Mouse (Mus musculus): ENCODE data around the gene Unc5cl.
A peak's percentile ranks its signal among the peaks of the same experiment; 100 is the strongest.

Unc5cl gene

DNA sequence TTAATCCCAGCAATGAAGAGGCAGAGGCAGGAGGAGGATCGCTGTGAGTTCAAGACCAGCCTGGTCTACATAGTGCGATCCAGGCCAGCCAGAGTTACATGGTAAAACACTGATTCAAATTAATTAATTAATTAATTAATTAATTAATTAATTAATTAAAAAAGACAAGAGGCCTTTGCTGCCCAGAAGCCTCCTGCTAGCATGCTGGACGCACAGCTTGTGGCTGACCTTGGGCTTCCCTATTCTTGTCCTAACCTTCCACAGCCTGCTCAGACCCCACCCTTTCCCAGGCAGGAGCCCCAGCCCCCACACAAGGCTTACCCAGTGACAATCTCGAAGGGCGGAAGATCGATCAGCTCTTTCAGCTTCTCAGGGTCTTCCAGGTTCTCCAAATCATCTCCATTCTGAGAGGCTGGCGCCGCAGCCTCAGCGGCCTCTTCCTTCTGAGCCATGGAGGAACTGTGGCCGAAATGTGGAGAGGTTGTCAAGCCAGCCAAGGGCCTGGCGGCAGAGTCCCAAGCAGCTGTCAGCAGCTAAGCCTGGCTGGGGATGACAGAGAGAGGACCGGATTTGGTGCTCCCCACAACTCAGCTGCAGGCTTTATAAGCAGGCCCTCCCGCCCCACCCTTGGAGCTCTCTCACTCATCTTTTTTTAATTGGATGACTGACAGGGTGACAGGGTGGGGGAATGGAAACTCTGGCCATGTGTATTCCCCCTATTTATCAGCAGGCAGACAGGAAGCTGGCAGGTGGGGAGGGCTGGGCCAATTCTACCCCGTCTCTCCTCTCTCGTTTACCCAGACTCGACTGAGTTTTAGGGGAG lies 22.3 kb upstream of the Unc5cl start, which contains the start of gene Apobec2:
Gene Apobec2, minus strand, starts transcription at position 773 of the 823 bp plus-strand sequence.
- no peak for DNase-seq

DNA sequence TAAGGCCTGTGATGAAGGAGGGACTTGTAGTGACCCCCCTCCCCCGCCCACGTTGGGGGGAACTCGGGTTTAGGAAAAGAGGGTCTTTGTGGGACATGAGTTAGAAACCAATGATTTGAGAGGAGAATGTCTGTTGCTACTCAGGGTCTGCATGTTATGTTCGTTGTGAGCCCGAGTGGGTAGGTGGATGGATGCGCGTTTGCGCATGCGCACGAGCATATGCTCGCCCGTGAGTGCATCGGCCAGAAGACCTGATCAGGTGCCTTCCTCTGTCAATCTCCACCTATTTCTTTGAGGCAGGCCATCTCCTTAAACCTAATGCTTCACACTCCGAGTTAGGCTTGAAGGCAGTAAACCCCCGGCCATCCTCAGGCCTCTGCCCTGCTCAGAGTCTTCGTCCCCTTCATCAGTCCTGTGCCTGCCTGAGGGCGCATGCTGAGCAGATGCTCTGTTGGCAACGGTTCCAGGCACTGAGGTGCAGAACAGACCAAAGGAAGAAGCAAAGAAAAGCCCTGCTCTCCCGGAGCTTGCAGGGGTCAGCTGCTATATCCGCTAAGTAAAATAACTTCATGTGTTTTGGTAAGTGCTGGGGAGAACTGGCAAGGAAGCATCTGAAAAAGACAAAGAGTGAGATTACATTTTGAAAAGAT lies 21.6 kb upstream of the Unc5cl start:
- no peak for DNase-seq

DNA sequence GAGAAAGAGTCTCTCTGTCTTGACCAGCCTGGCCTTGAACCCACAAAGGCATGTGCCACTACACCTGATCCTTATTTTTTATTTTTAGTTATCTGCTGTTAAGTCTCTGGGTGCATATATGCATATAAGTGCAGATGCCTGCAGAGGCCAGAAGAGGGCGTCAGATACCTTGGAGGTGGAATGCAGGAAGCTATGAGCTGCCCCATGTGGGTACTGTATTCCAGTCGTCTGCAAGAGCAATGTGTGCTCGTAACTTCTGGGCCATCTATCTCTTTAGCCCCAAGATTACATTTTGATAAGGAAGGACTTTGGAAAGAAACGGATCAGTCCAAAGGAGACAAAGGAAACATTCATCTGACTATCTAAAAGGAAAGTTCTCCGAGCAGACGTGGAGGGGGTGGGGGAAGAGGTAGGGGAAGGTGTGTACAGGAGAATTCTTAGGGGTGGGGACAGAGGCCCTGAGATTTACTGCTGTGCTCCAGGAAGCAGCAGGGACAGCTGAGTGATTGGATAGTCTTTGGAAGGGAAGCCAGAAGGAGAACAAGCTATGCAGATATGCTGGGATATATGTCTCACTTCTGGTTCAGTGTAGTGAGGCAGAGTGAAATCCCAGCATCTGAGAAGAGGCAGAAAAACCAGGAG lies 20.9 kb upstream of the Unc5cl start:
- DNase-seq = no peak

DNA sequence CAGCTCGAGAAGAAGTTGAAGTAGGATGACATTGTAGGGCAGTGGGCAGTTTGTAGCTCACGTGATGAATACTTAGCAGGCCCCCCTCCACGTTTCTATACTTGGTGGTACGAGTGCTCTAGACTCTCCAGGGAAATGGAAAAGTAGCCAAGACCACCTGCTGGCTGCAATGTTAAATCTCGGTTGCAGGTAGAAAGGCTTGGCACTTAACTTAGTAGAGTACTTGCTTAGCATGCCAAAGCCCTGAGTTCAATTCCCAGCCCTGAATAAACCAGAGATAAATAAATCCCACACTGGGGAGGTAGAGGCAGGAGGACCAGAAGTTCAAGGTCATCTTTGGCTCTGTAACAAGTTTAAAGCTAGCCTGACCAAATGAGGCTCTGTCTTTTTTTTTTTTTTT lies 20.2 kb upstream of the Unc5cl start:
- no peak for DNase-seq

DNA sequence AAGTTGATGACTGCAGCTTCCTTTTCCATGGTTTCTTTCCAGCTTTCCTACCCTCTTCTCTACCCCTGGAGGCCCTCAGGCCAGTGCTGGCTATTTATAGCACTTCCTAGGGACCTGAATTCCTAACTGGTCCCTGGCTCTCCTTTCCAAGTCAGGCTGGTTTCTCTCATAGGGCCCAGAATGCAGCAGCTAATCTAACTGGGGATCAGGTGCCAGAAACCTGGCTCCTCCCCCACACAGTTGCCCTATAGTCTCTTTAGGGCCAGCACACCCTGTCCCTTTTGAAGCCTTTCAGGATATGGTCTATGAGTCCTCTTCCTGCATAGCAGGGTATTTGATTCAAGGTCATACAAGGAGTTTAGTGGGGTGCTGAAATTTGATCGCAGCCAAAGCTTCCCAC lies 18.2 kb upstream of the Unc5cl start:
- DNase-seq = peak; percentile 36

DNA sequence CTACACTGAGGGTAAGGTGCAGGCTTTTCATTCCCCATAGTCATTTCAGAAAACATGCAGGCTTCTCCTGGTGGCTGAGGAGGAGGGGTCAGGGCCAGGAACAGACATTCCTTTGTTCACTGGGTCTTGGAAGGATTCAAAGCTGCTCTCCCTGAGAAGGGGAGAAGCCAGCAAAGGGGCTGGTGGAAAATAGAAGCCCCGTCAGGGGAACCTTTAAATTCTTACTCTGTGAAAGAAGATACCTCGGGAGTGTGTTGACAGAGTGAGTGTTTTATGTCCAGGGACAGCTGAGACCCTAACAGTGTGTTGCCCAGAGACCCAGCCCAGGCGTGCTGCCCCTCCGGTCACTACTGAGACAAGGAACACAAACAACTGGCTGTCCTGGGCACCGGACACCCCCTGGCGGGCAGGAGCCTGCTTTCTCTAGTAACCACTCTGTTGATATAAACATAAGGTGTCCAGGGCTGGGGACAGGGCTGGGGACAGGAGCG lies 17.2 kb upstream of the Unc5cl start:
- no peak for DNase-seq

DNA sequence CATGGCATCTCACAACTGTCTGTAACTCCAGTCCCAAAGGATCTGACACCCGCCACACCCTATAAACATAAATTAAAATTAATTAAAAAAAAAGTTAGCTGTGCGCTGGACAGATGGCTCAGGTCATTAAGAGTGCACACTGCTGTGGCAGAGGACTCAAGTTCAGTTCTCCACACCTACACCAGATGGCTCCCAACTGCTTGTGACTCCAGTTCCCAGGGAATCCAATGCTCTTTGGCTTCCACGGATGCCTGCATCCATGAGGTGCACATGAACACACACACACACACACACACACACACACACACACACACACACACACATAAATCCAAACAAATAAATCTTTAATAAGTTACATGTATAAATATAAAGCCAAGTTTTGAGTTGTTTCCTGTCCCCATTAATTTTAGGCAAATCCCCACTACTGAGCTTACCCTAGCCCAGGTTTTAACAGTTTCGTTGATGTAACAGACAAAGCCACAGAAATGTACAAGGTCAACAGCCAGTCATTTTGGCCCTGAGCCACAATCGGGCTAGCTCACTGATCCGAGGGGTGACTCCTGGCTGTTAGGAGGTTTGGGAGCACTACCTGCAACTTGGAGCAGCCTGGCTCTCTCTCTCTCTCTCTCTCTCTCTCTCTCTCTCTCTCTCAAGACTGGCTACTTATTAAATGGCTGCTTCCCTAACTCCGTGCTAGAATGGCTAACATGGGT lies 11.8 kb upstream of the Unc5cl start:
- peak; percentile 82 for DNase-seq

DNA sequence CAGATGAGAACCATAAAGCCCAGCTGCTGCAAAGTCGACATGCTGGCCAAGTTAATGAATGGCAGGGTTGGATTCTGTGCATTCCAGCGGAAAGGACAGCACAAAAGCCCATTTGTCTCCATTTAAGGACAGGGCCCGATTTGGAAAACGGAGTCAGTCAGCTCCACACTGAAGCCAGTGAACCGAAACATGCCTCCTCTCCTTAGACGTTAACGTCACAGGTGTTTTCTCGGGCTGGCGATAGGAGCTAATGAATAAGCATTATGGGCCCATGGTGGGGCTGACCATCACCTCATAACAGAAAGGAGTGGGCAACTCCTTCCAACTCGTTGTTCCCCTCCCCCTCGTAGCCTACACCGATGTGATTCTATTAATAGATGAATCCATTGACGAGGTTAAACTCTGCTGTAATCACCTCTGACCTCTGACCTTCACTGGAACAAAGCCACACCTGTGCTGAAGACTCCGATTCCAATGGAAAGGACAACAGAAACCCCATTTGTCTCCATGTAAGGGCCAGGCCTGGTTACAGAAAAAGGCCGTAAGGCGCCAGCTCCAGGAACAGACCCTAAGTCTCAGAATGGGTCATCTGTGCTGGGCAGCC lies 11.1 kb upstream of the Unc5cl start:
- DNase-seq = peak; percentile 76

DNA sequence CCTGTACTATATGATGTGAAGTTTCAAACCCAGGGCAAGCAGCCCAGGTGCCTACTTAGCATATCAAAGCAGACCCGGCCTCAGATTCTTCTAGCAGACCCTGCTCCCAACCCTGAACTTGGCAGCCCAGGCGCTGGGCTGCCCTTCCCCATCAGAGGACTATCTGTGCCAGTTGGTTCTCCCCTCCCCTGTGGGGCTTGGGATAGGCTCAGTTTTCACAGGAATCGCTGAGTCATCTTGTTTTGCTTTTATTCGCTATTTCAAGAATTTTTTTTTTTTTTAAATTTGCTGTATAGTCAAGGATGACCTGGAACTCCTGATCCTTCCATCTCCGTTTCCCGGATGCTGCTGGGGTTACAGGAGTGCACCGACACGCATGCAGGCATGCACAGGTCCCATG lies 7.0 kb upstream of the Unc5cl start:
- no peak for DNase-seq

DNA sequence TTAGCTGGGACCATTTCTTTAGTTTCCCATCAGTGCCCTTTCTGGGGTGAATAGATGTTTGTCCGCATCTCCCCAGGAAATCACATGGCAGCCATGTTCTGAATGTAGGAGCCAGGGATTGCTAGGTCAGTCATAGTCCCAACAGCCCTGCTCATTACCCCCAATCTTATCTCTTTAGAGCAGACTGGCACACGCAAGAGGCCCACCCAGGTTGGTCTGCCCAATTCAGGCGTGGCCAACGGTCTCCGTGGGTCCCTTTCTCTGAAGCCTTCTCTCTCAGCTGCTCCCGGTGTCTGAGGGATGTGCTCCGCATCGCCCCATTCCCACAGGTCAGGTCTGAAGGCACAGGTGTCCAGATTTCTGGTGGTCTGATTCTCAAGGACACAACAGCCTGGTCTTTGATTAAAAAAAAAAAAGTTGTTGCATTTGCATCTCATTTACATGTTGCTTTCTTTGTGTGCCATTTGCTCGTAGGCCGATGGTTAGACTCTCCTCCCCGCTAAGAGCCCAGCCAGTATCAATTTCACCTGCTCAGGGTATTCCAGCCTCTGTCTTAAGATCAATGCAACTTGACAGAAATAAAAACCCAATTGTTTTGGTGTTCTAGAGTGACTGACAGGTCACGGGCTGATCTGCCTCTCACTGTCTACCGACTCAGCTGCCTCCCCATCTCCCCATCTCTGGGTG lies 3.9 kb upstream of the Unc5cl start:
- DNase-seq = no peak

DNA sequence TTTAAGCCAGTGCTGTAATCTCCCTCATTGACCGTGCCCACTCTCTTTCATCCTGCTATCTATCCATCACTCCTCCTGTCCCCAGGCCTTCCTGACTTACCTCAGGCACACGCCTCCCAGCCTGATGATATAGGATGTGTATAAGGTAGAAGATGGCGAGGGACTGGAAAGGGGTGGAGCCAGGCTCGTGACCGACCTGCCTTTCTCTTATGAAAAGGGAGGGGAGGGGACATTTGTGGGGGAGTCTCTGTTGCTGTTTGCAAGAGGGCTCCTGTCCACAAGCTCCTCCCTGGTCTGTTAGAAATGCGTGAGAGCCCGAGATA lies 3.4 kb upstream of the Unc5cl start, which contains the start of gene Tspo2:
Gene Tspo2, minus strand, starts transcription at position 170 of the 323 bp plus-strand sequence.
- DNase-seq = no peak

DNA sequence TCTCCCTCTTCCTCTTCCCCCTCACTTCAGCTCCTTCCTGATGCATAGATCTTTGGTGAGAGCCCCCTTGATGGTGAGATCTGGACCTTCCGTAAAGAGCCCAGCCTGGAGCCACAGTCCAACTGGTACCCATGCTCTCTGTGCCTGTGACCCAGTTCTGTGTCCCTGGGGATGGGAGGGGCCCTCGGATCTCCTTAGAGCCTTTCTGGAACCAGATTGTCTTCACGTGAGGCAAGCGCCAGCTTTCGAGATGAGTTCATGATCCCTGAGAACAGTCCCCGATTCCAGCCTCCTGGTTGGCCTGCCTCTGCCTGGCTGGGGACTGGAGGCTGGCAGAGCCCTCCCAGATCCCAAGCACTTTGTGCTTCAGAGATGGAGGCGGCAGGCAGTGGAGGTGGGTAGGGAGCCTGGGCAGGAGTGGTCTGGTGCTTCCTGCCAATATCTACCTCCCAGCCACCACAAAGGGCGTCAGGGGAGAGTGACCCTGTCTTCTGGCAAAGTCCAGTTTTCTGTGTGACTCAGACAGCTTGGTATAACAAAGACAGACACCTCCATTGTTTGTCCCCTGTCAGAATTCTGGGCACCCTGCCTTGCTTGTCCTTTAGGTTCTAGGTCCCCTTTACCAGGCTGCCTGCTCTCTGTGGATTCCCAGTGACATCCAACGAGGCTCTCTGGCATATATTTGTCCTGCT lies 2.8 kb upstream of the Unc5cl start:
- DNase-seq = no peak

DNA sequence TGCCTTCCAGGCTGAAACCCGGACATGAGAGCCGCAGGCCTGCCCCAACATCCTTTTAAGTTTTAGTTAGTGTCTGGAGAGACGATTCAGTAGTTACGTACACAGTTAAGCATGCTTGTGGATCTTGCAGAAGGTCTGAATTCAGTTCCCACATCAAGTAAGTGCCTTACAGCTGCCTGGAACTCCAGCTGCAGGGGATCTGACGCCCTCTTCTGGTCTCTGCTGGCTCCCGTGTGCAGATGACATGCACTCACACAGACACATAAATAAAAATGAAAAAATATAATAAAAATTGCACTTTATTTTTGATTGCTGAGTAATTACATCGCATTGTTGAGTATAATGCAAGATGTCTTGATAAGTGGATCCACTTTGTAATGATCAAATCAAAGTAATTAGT lies 1.2 kb upstream of the Unc5cl start:
- DNase-seq = no peak

DNA sequence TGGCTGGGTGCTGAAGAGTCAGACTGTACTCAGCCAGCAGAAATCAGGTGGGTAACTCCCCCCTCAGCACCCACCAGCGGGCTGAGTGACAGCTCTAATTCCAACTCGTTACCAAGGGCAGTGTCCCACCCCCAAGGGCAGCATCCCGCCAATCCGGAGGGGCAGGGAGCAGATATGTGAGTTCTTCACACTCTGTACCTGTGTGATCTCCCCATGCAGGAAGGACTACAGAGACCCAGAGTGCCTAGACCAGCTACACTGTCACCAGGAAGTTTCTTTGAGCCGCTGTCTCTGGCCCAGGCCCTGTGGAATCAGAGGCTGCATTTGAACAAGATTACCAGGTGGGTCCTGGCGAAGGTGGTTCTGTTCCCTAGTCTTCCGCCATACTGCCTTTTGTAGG lies 511 bp upstream of the Unc5cl start:
- DNase-seq = no peak

DNA sequence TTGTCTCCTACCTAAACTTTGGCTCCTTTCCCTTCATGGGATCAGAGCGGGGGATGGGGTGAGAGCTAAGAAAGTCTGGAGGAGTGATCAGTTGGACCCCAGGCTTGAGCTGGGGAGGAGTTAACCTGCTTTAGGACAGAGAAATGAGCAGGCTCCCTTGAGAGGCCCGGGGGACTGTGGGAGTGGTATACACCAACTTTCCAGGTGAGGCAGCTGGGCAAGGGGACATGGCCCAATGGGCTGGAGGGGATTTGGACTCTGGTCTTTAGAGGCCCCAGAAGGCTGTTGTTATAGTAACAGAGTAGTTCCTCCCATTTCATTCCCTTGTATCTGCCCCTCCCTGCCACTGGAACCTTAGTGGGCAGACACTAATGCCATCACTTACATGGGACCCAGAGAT lies 1.3 kb downstream of the Unc5cl start:
- DNase-seq = no peak

DNA sequence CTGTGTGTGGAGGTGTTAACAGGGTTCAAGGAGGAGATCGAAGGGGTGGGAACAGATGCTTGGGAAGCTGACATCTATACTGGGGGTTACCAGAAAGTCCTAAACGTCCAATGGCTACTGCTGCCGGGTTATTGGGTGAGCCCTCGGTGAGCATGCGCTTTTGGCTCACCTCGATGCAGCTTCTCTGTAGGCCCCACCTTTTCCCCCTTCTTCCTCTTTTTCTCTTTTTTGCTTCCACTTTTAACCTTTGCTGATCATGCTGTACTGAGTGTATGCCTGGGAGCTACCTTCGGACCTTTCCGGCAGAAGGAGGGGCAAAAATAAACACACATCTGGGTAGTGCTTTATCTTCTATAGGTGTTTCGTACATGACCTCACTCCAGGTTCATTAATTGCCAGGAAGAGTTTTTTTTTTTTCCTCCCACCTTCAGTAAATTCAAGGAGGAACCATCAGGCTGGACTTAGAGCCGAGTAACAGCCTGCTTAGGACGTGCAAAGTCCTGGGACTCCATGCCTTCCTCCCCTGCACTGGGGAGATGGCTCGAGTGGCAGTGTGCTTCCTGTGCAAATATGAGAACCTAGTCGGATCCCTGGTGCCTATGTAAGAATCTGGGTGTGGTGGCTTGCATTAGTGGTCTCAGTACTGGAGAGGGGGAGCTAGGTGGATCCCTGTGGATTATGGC lies 3.4 kb downstream of the Unc5cl start:
- no peak for DNase-seq

DNA sequence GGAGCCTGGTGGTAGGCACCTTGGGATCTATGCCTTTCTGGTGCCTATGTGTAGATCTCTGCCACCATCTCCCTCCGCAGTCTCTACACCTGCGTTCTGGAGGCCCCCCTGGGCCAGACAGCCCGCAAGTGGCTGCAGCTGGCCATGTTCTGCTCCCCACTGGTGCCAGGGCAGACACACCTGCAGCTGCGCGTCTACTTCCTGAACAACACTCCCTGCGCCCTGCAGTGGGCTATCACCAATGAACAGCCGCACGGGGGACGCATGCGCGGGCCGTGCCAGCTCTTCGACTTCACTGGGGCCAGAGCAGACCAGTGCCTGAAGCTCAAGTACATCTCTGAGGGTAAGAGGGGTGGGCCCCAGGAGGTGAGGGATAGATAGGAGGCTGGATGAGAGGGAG lies 7.4 kb downstream of the Unc5cl start:
- DNase-seq = no peak

DNA sequence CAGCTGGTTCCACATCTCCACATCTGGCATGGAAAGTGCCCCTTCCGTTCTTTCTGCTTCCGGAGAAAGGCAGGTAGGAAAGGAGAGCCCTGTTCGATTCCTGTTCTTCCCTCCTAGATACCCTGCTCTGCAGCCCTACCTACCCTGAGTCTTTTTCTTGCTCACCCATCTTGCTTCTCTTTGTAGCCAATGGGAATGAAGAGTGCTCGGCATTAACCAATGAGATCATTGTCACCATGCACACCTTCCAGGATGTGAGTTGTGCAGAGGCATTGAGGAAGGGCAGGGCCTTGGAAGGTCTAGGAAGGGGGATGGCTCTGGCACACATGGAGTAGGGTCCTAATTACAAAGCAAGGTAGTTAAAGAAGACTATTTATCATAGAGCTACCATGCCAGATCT lies 8.7 kb downstream of the Unc5cl start:
- no peak for DNase-seq

DNA sequence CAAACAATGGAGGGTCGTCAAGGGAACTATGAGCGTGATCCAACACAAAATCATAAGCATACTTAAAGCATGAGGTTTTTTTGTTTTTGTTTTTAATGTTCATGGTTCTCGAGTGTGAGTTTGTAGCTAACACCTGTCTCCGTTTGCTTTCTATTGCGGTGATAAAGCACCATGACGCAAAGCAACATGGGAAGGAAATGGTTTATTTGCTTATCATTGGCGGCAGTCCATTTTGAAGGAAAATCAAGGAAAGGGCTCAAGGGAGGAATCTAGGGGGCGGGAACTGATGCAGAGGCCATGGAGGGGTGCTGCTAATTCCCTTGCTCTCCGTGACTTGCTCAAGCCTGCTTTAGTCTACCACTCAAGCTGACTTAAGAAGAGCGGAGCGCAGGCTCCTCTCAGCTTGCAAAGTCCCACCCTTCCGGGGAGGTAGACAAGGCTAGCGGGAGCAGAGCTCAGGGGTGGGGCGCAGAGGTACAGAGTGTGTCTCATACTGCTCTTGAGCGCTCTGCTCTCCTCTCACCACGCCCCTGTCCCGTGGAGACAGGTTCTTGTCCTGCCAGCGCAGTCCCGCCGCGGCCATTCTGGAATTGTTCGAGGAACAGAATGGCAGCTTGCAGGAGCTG lies 12.2 kb downstream of the Unc5cl start:
- DNase-seq = no peak

Data from kidney, adult 9 months (tissue).